Mouse (Mus musculus) CH12F3 (cell line): ENCODE results near the gene Micu2.
"Not testable (repeated sequence)": the region's sequence is repeated elsewhere in the genome, so short reads cannot be mapped to it uniquely, and the experiment has no call there.

Experiments used
- in situ Hi-C: fragments of 300-500 bp; cut with MboI; formaldehyde crosslinking; loops from 2 replicates; pipeline ENCODE4 v1.14.3; 2020; ENCODE audit warnings: low sequenced_read_pairs

Gene Micu2

GRCm38 (mm10) chr14:57896882-57897281 is 102.2 kb downstream of the Micu2 start:
- in situ Hi-C loops: no loop called here

DNA sequence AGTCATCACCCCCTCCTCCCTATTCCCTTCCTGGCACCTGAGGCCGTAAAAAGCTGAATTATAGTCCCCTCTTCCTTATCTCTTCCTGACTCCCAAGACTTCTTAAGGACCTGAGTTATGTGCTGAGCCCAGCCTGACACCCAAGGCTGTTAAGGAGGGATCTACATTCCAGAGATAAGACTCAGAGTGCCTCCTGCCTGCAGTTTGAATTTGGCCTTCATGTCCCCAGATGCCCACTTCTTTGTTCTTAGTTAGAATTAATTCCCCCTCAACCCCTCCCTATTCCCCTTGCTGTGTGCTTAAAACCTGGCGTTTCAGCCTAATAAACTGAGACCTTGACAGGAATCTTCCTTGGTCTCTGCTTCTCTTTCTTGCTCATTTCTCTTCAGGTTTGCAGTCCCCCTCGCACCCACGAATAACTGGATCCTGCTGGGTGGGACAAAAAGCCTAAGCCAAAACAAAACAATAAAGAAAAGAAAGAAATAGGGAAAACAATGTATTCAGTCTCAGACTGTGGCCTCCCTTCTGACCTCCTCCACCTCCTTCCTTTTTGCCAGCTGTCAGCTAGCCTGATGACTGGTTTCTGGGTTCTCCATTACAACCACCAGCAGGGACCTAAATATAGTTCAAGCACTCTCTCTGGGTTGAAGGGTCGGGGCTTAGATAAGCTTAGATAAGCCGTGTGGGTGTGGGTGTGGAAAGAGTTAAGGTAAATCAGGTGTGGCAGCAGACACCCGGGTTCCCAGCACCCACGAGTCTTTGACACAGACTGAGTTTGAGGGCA is 102.8 kb downstream of the Micu2 start:
- in situ Hi-C loops: not testable (repeated sequence)

- in situ Hi-C loops: no loop called here
These were observed 104.7 kb downstream of the Micu2 start for GRCm38 (mm10) chr14:57894346-57894745.

DNA sequence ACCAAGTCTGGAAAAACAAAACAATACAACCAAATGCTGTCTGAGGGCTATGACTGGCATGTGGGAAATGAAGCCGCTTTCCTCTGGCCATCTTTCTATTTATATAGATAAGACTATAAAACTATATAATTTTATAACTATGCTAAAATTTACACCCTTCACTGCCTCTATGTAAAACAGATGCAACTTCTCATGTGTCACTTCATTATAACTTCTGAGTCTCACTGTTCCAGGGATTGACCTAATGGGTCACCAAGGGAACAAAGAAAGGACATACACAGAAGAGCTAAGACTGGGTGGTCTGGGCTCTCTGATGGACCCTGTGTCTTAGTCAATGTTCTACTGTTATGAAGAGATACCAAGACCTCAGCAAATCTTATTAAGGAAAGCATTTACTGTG is 106.1 kb downstream of the Micu2 start:
- in situ Hi-C loops: no loop called here

- in situ Hi-C loops: no loop called here
These were observed 108.8 kb downstream of the Micu2 start, which contains the start of gene Zdhhc20 for GRCm38 (mm10) chr14:57890011-57890842. Gene Zdhhc20, minus strand, starts transcription at chr14:57890276.

DNA sequence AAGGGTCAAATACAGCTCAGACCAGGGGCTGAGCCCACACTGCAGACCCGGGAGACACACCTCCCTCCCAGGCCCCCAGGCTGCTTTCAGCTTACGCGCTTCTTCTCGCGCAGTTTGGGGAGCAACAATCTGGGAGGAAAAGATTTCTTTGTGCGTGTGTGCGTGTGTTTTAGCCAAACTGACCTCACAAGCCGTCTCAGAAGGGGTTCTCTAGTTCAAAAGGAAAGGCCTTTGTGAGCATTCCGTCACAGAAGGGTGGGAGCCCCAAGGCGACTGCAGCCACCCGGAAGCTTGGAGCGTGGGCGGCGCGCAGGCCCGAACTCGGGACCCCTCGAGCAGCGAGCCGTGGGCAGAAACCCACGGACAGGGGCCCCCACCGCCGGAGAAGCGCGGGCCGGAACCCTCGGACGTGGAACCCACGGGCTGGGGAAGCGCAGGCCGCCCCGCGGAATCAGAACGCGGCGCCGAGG is 109.5 kb downstream of the Micu2 start:
- in situ Hi-C loops: no loop called here

DNA sequence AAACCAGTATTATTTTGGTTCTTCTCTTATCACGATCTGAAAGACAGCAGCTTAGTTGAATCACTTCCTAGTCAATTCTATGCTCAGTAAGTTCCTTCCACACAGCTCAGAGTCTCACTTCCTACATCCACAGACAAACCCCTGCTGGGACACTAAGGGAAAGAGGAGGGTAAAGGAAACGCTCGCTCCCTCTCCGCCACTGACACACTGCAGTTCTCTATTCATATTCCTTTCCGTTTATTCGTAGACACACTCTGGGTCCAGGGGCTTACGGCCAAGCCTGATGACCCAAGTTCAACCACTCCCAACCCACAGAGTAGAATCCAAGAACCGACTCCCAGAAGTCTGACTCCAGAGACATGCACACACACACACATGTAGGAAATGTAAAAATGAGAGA is 111.9 kb downstream of the Micu2 start:
- in situ Hi-C loops: no loop called here

DNA sequence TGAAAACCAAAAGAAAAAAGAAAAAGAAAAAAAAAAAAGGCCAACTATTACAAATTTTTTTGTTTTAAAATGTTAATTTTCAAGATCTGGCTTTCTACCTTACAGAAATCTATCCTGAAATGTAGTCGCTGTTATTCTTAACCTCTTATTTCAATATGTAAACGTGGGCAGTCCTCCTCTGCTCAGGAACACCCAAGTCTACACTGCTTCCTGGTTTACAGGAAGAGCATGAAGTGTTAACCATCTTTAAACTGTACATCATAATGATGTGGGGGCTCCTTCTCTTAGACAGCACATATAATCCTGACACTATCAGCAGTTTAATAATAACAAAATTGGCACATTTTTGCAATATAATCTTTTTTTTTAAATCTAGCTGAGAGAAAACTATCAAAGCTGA is 113.0 kb downstream of the Micu2 start:
- in situ Hi-C loops: no loop called here

- in situ Hi-C loops: no loop called here
These were observed 115.7 kb downstream of the Micu2 start for GRCm38 (mm10) chr14:57883341-57883740.

DNA sequence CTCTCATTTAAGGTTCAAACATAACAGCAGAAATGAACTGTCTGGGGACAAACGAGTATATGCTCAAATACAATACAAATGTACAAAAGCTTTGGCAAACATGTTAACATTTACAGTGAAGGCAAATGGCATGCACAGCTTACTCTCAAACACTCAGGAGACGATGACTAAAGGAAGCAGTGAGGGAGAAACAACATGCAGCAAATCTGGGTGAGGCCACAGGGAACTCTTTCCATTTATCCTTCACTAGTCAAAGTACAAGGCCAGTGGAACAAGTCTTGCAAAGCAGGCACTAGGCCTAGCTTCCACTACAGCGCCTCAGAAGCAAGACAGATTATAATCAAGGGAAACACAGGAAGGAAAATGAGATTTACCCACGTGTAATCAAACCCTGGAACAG is 116.3 kb downstream of the Micu2 start:
- in situ Hi-C loops: no loop called here

GRCm38 (mm10) chr14:57881793-57882192 is 117.3 kb downstream of the Micu2 start:
- in situ Hi-C loops: no loop called here

- in situ Hi-C loops: no loop called here
These were observed 118.0 kb downstream of the Micu2 start for GRCm38 (mm10) chr14:57881074-57881473.

GRCm38 (mm10) chr14:57877921-57878320 is 121.1 kb downstream of the Micu2 start:
- in situ Hi-C loops: no loop called here

- in situ Hi-C loops: no loop called here
These were observed 132.3 kb downstream of the Micu2 start for GRCm38 (mm10) chr14:57866676-57867276.
